Mouse (Mus musculus) erythroblast, embryonic 14.5 days (primary cell): ENCODE results near the gene Gm10309.

ENCODE experiments used
- GATA1 ChIP-seq: IDR thresholded peaks from 2 replicates; pipeline ENCODE4 v1.6.1; 2012; ENCODE audit warnings: low read length, inconsistent platforms, mixed read lengths
- TAL1 ChIP-seq: IDR thresholded peaks from 3 replicates; pipeline ENCODE4 v1.6.1; 2012; ENCODE audit warnings: low read length, inconsistent platforms, mixed read lengths

DNA sequence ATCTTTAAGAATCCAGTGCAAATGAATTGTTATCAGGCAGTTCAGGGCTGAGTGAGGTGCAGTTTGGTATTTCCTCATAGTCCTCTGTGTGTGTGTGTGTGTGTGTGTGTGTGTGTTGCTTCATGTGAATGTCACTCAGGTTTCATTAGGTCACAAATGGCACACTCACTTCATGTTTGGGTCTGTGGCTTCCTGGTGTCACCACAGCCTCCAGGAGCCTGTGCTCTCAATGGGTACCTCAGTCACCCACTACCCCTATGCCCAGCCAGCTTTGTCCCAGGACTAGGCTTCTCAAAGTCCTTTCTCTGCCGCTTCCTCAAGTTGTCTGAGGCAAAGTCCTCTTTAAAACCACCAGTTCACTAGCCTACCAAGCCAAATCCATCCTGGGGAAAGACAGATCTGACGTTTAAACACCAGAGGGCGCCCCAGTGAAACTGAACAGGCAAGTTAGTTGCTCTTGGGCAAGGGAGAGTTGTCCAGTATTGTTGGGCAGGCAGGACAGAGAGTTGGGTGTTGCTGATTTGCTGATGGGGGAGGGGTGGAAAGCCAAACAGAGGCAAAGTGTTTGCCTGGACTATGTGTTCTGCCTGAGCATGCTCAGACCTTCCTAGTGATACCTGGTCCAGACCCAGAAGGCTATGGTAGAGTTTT, 20.8 kb downstream of the Gm10309 start:
- TF ChIP-seq GATA1 (no peak), TAL1 (no peak)
